Mouse (Mus musculus): ENCODE data around the gene Cybc1. TPM values are rescaled to one million over a fixed set of nuclear protein-coding genes. Genes with fewer than 3 reads are reported as not detected.
A peak's percentile ranks its signal among the peaks of the same experiment; 100 is the strongest.

Cybc1 gene
- polyA plus RNA-seq, 1 experiment from 2014 or later = 36.7 TPM

- Histone ChIP-seq H3K9ac (ENCODE audit: low read length) (no peak overlapping the region), H3K4me3 (ENCODE audit: low read depth, low read length) (no peak overlapping the region), H3K36me3 (ENCODE audit: control insufficient read depth, insufficient read depth, low read length) (peaks cover 23% of the 10 kb centered on the region), H3K4me1 (ENCODE audit: control insufficient read depth, insufficient read depth, low read length) (no peaks in the 10 kb centered on the region), H3K27ac (replicated peaks; ENCODE audit: low read depth, low read length) (no peak overlapping the region), H3K9me3 (ENCODE audit: control insufficient read depth, low read length) (no peaks in the 10 kb centered on the region), H3K4me2 (ENCODE audit: low read depth, severe bottlenecking) (no peak overlapping the region), H3K27me3 (ENCODE audit: control insufficient read depth, insufficient read depth, low read length) (no peaks in the 10 kb centered on the region)
- DNase-seq (ENCODE audit: low spot score) = no peak
- no peak for ATAC-seq (ENCODE audit: insufficient number of reproducible peaks, low FRiP score, low TSS enrichment, low read depth)
- WGBS = 92% methylated on average over 6 of the region's 6 CpGs
These were observed 7.7 kb downstream of the Cybc1 start for GRCm38 (mm10) chr11:121221321-121222010.

- no peaks in the 10 kb centered on the region for H3K9me3 ChIP-seq (ENCODE audit: control insufficient read depth, low read length)
- H3K27ac ChIP-seq (replicated peaks; ENCODE audit: low read depth, low read length) = no peak overlapping the region
- no peaks in the 10 kb centered on the region for H3K4me1 ChIP-seq (ENCODE audit: control insufficient read depth, insufficient read depth, low read length)
- H3K9ac ChIP-seq (ENCODE audit: low read length) = no peak overlapping the region
- WGBS = 93% methylated on average over 5 of the region's 5 CpGs
- DNase-seq (ENCODE audit: low spot score) = no peak
- H3K36me3 ChIP-seq (ENCODE audit: control insufficient read depth, insufficient read depth, low read length) = peaks cover 23% of the 10 kb centered on the region
- no peaks in the 10 kb centered on the region for H3K27me3 ChIP-seq (ENCODE audit: control insufficient read depth, insufficient read depth, low read length)
- no peak for ATAC-seq (ENCODE audit: insufficient number of reproducible peaks, low FRiP score, low TSS enrichment, low read depth)
- H3K4me2 ChIP-seq (ENCODE audit: low read depth, severe bottlenecking) = no peak overlapping the region
- no peak overlapping the region for H3K4me3 ChIP-seq (ENCODE audit: low read depth, low read length)
These were observed 8.4 kb downstream of the Cybc1 start for GRCm38 (mm10) chr11:121220771-121221170.

- no peak for ATAC-seq (ENCODE audit: insufficient number of reproducible peaks, low FRiP score, low TSS enrichment, low read depth)
- Histone ChIP-seq H3K36me3 (ENCODE audit: control insufficient read depth, insufficient read depth, low read length) (peaks cover 19% of the 10 kb centered on the region), H3K4me1 (ENCODE audit: control insufficient read depth, insufficient read depth, low read length) (no peaks in the 10 kb centered on the region), H3K27ac (replicated peaks; ENCODE audit: low read depth, low read length) (no peak overlapping the region), H3K9ac (ENCODE audit: low read length) (no peak overlapping the region), H3K27me3 (ENCODE audit: control insufficient read depth, insufficient read depth, low read length) (no peaks in the 10 kb centered on the region), H3K4me2 (ENCODE audit: low read depth, severe bottlenecking) (no peak overlapping the region), H3K9me3 (ENCODE audit: control insufficient read depth, low read length) (no peaks in the 10 kb centered on the region), H3K4me3 (ENCODE audit: low read depth, low read length) (no peak overlapping the region)
- 88% methylated on average over 11 of the region's 11 CpGs for WGBS
- no peak for DNase-seq (ENCODE audit: low spot score)
These were observed 9.3 kb downstream of the Cybc1 start for GRCm38 (mm10) chr11:121219776-121220175.

GRCm38 (mm10) chr11:121216831-121217230 lies 12.3 kb downstream of the Cybc1 start:
- WGBS = 97% methylated on average over 3 of the region's 3 CpGs

GRCm38 (mm10) chr11:121204161-121205006 lies 24.7 kb downstream of the Cybc1 start, which contains the start of the genes Hexdc and Ogfod3:
TSS of gene Hexdc (plus strand) at chr11:121204433.
TSS of gene Ogfod3 (minus strand) at chr11:121204711.
- H3K4me2 ChIP-seq (ENCODE audit: low read depth, severe bottlenecking) = peak within 1 kb of the TSS; percentile 76
- H3K4me3 ChIP-seq (ENCODE audit: low read depth, low read length) = peak within 1 kb of the TSS; percentile 69
- no peaks in the 10 kb centered on the region for H3K9me3 ChIP-seq (ENCODE audit: control insufficient read depth, low read length)
- DNase-seq (ENCODE audit: low spot score) (peak; percentile 99), ATAC-seq (ENCODE audit: insufficient number of reproducible peaks, low FRiP score, low TSS enrichment, low read depth) (peak; percentile 99)
- under 1% methylated on average over 70 of the region's 70 CpGs for WGBS
- peaks cover 6% of the 10 kb centered on the region; the same call in 1 of the 2 replicates for H3K4me1 ChIP-seq (ENCODE audit: control insufficient read depth, insufficient read depth, low read length)
- H3K27ac ChIP-seq (replicated peaks; ENCODE audit: low read depth, low read length) = no peak within 1 kb of the TSS
- no peaks in the 10 kb centered on the region for H3K27me3 ChIP-seq (ENCODE audit: control insufficient read depth, insufficient read depth, low read length)
- peak within 1 kb of the TSS; percentile 72 for H3K9ac ChIP-seq (ENCODE audit: low read length)
- no peaks in the 10 kb centered on the region for H3K36me3 ChIP-seq (ENCODE audit: control insufficient read depth, insufficient read depth, low read length)

More at GRCm38 (mm10) chr11:121216831-121217230, 12.3 kb downstream of the Cybc1 start:
- ATAC-seq (ENCODE audit: insufficient number of reproducible peaks, low FRiP score, low TSS enrichment, low read depth) = no peak
- Histone ChIP-seq H3K9ac (ENCODE audit: low read length) (no peak overlapping the region), H3K4me3 (ENCODE audit: low read depth, low read length) (no peak overlapping the region), H3K36me3 (ENCODE audit: control insufficient read depth, insufficient read depth, low read length) (peaks cover 1% of the 10 kb centered on the region; the same call in 1 of the 2 replicates), H3K27ac (replicated peaks; ENCODE audit: low read depth, low read length) (no peak overlapping the region), H3K4me2 (ENCODE audit: low read depth, severe bottlenecking) (no peak overlapping the region), H3K27me3 (ENCODE audit: control insufficient read depth, insufficient read depth, low read length) (no peaks in the 10 kb centered on the region), H3K4me1 (ENCODE audit: control insufficient read depth, insufficient read depth, low read length) (no peaks in the 10 kb centered on the region), H3K9me3 (ENCODE audit: control insufficient read depth, low read length) (no peaks in the 10 kb centered on the region)
- DNase-seq (ENCODE audit: low spot score) = no peak

- WGBS = 2% methylated on average over 5 of the region's 5 CpGs
- H3K27ac ChIP-seq (replicated peaks; ENCODE audit: low read depth, low read length) = no peak overlapping the region
- peak overlapping the region; percentile 48 for H3K4me2 ChIP-seq (ENCODE audit: low read depth, severe bottlenecking)
- ATAC-seq (ENCODE audit: insufficient number of reproducible peaks, low FRiP score, low TSS enrichment, low read depth) (no peak), DNase-seq (ENCODE audit: low spot score) (no peak)
- no peaks in the 10 kb centered on the region for H3K36me3 ChIP-seq (ENCODE audit: control insufficient read depth, insufficient read depth, low read length)
- no peaks in the 10 kb centered on the region for H3K9me3 ChIP-seq (ENCODE audit: control insufficient read depth, low read length)
- peaks cover 6% of the 10 kb centered on the region; the same call in 1 of the 2 replicates for H3K4me1 ChIP-seq (ENCODE audit: control insufficient read depth, insufficient read depth, low read length)
- H3K27me3 ChIP-seq (ENCODE audit: control insufficient read depth, insufficient read depth, low read length) = no peaks in the 10 kb centered on the region
- no peak overlapping the region for H3K9ac ChIP-seq (ENCODE audit: low read length)
- peak overlapping the region; percentile 69 for H3K4me3 ChIP-seq (ENCODE audit: low read depth, low read length)
These were observed 25.3 kb downstream of the Cybc1 start for GRCm38 (mm10) chr11:121203859-121204160.

GRCm38 (mm10) chr11:121201436-121202198 lies 27.5 kb downstream of the Cybc1 start:
- H3K4me3 ChIP-seq (ENCODE audit: low read depth, low read length) = no peak overlapping the region
- H3K9me3 ChIP-seq (ENCODE audit: control insufficient read depth, low read length) = no peaks in the 10 kb centered on the region
- no peak overlapping the region for H3K4me2 ChIP-seq (ENCODE audit: low read depth, severe bottlenecking)
- DNase-seq (ENCODE audit: low spot score) = peak; percentile 32
- H3K4me1 ChIP-seq (ENCODE audit: control insufficient read depth, insufficient read depth, low read length) = peaks cover 6% of the 10 kb centered on the region; the same call in 1 of the 2 replicates
- H3K27ac ChIP-seq (replicated peaks; ENCODE audit: low read depth, low read length) = no peak overlapping the region
- ATAC-seq (ENCODE audit: insufficient number of reproducible peaks, low FRiP score, low TSS enrichment, low read depth) = no peak
- H3K27me3 ChIP-seq (ENCODE audit: control insufficient read depth, insufficient read depth, low read length) = no peaks in the 10 kb centered on the region
- no peaks in the 10 kb centered on the region for H3K36me3 ChIP-seq (ENCODE audit: control insufficient read depth, insufficient read depth, low read length)
- H3K9ac ChIP-seq (ENCODE audit: low read length) = no peak overlapping the region
- 71% methylated on average over 11 of the region's 11 CpGs for WGBS

GRCm38 (mm10) chr11:121200781-121201180 lies 28.3 kb downstream of the Cybc1 start:
- Histone ChIP-seq H3K36me3 (ENCODE audit: control insufficient read depth, insufficient read depth, low read length) (no peaks in the 10 kb centered on the region), H3K4me3 (ENCODE audit: low read depth, low read length) (no peak overlapping the region), H3K4me2 (ENCODE audit: low read depth, severe bottlenecking) (no peak overlapping the region), H3K9ac (ENCODE audit: low read length) (no peak overlapping the region), H3K9me3 (ENCODE audit: control insufficient read depth, low read length) (no peaks in the 10 kb centered on the region), H3K4me1 (ENCODE audit: control insufficient read depth, insufficient read depth, low read length) (peaks cover 6% of the 10 kb centered on the region; the same call in 1 of the 2 replicates), H3K27me3 (ENCODE audit: control insufficient read depth, insufficient read depth, low read length) (no peaks in the 10 kb centered on the region), H3K27ac (replicated peaks; ENCODE audit: low read depth, low read length) (no peak overlapping the region)
- no peak for ATAC-seq (ENCODE audit: insufficient number of reproducible peaks, low FRiP score, low TSS enrichment, low read depth)
- DNase-seq (ENCODE audit: low spot score) = no peak
- WGBS = 88% methylated on average over 6 of the region's 6 CpGs

All from limb, embryonic 11.5 days (tissue).